Mouse (Mus musculus): ENCODE measurements around the gene Gm29666.

GRCm38 (mm10) chr15:84891658-84892057, 28.2 kb downstream of the Gm29666 start:
- no peak for TF ChIP-seq FLI1 (IDR thresholded peaks at IDR 0.05; ENCODE audit: low read length)
- no peak for TF ChIP-seq GATA1 (IDR thresholded peaks at IDR 0.05; ENCODE audit: borderline replicate concordance, low read length)
